Mouse (Mus musculus) limb, embryonic 14.5 days (tissue): Measurements from ENCODE around the gene Tcaf3. TPM values are rescaled to one million over a fixed set of nuclear protein-coding genes. Genes with fewer than 3 reads are reported as not detected.
A peak's percentile ranks its signal among the peaks of the same experiment; 100 is the strongest.

Experiments
- ATAC-seq: fragments of 200-750 bp; cut with Nextera tagmentation; 2 replicates; pipeline ENCODE4 v1.8.0; 2017; ENCODE audit warnings: low read depth, moderate number of reproducible peaks, moderate TSS enrichment; ENCODE audit not compliant: low FRiP score
- DNase-seq: peaks from one replicate; pipeline ENCODE4 v3.0.0-alpha.2; 2015; ENCODE audit warnings: low spot score
- H3K27ac ChIP-seq: fragments of 300-500 bp; sonication (generic); replicated peaks from 2 replicates; pipeline ENCODE4 v1.5.1; 2014; ENCODE audit warnings: low read depth, mild to moderate bottlenecking, low read length, moderate library complexity, mixed read lengths
- H3K27me3 ChIP-seq: fragments of 300-500 bp; sonication (generic); 2 replicates; pipeline ENCODE4 v1.6.1; 2014; ENCODE audit warnings: low read length, mixed read lengths; ENCODE audit not compliant: control insufficient read depth, insufficient read depth
- H3K36me3 ChIP-seq: fragments of 300-500 bp; sonication (generic); 2 replicates; pipeline ENCODE4 v1.6.1; 2014; ENCODE audit warnings: mild to moderate bottlenecking, low read length, moderate library complexity, mixed read lengths; ENCODE audit not compliant: control insufficient read depth, insufficient read depth
- H3K4me1 ChIP-seq: fragments of 300-500 bp; sonication (generic); 2 replicates; pipeline ENCODE4 v1.6.1; 2014; ENCODE audit warnings: antibody characterized with exemption, low read length, mixed read lengths; ENCODE audit not compliant: control insufficient read depth, insufficient read depth
- H3K4me2 ChIP-seq: fragments of 300-500 bp; sonication (generic); replicated peaks from 2 replicates; pipeline ENCODE4 v1.6.1; 2014; ENCODE audit warnings: low read depth, mild to moderate bottlenecking, low read length, moderate library complexity; ENCODE audit not compliant: severe bottlenecking
- H3K4me3 ChIP-seq: fragments of 300-500 bp; sonication (generic); replicated peaks from 2 replicates; pipeline ENCODE4 v1.5.1; 2014; ENCODE audit warnings: low read length
- H3K9ac ChIP-seq: fragments of 300-500 bp; sonication (generic); 2 replicates; pipeline ENCODE4 v1.6.1; 2014; ENCODE audit warnings: mild to moderate bottlenecking, low read depth, low read length, moderate library complexity; ENCODE audit not compliant: severe bottlenecking
- H3K9me3 ChIP-seq: fragments of 300-500 bp; sonication (generic); 2 replicates; pipeline ENCODE4 v1.6.1; 2016; ENCODE audit warnings: low read length; ENCODE audit not compliant: control insufficient read depth
- POLR2A ChIP-seq: fragments of 200-500 bp; IDR thresholded peaks from 2 replicates; pipeline ENCODE4 v1.8.0; 2012; ENCODE audit warnings: inconsistent platforms, mild to moderate bottlenecking, moderate library complexity, borderline replicate concordance; ENCODE audit not compliant: insufficient read depth, insufficient read length; ENCODE audit errors: extremely low read depth
- WGBS: fragments of 180-500 bp; shearing (Covaris S2); extraction: QIAGEN DNeasy Blood & Tissue Kit; methylation state at CpG from one replicate; pipeline ENCODE4 v1.1.7; 2014; 5-methylcytosine and 5-hydroxymethylcytosine counted together
- polyA plus RNA-seq, 2 experiments: library from polyadenylated mRNA; depleted of rRNA in 1 of 2; stranded (reverse) in 1 of 2; unstranded in 1 of 2; fragments of >200 nt; fragmentation: Nextera tagmentation in 1 of 2; extraction: Ambion mirVana in 1 of 2; gene quantifications; 2 replicates each; pipeline versions ENCODE4 v1.2.1 to v1.2.3; 2012 to 2014

Tcaf3 gene
- polyA plus RNA-seq (2012; rRNA removed): not detected in 2 replicates
- polyA plus RNA-seq (2014; fragmentation: Nextera tagmentation; extraction: Ambion mirVana): not detected in 2 replicates

- ATAC-seq (no peak), DNase-seq (no peak)
- 76% methylated on average over 4 of the region's 4 CpGs for WGBS
- Histone ChIP-seq H3K4me1 (no peaks in the 10 kb centered on the region), H3K4me2 (no peak within 1 kb of the TSS), H3K27me3 (no peaks in the 10 kb centered on the region), H3K4me3 (no peak within 1 kb of the TSS), H3K27ac (no peak within 1 kb of the TSS), H3K9me3 (no peaks in the 10 kb centered on the region), H3K9ac (no peak within 1 kb of the TSS), H3K36me3 (no peaks in the 10 kb centered on the region)
- no peak for TF ChIP-seq POLR2A
Measured at GRCm38 (mm10) chr6:42597592-42597991, at the start of gene Tcaf3. TSS of gene Tcaf3 (minus strand) at chr6:42597692.

DNA sequence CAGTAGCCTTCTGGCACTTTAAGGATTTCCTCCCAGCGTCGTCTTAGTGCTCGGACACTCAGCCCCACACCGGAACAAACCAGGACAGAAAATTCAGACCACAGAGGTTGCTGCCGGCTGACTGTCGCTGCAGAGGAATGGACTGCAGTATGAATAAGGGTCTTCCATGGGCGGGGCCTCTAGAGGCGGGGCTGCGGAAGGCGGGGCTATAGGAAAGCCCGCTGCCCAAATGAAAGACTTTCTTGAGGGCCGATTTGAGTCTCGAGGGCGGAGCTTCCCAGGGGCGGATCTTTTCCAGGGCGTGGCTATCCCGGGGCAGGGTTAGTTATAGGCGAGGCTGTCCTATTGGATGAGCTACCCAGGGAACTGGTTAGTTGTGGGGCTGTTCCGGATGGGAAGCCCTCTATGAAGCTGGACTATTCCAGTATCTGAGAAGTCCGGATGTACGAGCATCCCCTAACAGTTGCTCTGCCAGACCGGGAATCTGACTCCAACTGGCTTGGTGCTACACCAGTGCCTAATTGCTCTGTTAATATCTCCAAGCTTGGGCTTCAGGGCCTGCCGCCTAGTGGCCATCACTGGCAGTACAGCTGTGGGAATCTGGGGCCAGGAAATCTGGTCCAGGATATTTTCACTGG lies 47.5 kb upstream of the Tcaf3 start, which contains the start of gene Tcaf2:
Gene Tcaf2 (minus strand): TSS at position 343 of the 638 bp plus-strand sequence.
- Histone ChIP-seq H3K36me3 (no peaks in the 10 kb centered on the region), H3K9ac (no peak within 1 kb of the TSS), H3K4me2 (peak within 1 kb of the TSS; percentile 58), H3K4me1 (peaks cover 3% of the 10 kb centered on the region; the same call in 1 of the 2 replicates), H3K9me3 (no peaks in the 10 kb centered on the region), H3K27me3 (no peaks in the 10 kb centered on the region), H3K4me3 (peak within 1 kb of the TSS; percentile 36), H3K27ac (no peak within 1 kb of the TSS)
- DNase-seq (peak; percentile 84), ATAC-seq (peak; percentile 97)
- WGBS: under 1% methylated on average over 23 of the region's 23 CpGs
- TF ChIP-seq POLR2A: no peak

DNA sequence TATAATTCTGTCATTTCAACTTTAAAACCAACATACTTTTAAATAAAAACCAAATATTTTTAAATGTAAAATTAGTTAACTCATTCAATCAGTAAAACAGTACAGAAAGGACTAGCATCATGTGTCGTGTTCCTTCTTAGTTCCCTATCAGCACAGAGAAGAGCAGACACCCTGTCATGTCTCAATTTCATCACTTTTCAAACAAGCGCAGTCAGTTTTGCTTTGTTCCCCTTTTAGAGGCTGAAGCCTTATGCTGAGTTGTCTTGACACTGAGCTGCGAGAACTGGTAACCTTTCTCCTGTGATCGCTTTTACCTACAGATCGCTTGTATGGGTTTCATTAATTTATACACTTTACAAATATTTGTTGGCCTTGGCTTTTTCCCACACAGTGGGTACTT lies 36.9 kb upstream of the Tcaf3 start:
- ATAC-seq (no peak), DNase-seq (no peak)
- Histone ChIP-seq H3K4me1 (no peaks in the 10 kb centered on the region), H3K27ac (no peak overlapping the region), H3K36me3 (no peaks in the 10 kb centered on the region), H3K27me3 (no peaks in the 10 kb centered on the region), H3K9me3 (no peaks in the 10 kb centered on the region), H3K4me2 (no peak overlapping the region), H3K9ac (no peak overlapping the region), H3K4me3 (no peak overlapping the region)
- no peak for TF ChIP-seq POLR2A
- 89% methylated on average over 5 of the region's 5 CpGs for WGBS

DNA sequence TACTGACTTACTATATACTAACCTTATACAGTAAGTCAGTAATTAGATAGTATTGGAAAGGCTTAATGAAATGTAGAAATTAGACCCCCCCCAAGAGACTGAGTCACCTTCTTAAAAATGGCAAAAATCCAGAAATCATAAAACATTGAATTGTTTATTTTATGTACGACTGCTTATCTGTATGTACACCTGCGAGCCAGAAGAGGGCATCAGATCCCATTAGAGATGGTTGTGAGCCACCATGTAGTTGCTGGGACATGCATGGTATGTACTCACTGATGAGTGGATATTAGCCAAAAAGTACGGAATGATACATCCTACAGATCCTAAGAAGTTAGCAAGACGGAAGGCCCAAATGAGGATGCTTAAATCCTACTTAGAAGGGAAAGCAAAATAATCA lies 33.9 kb upstream of the Tcaf3 start:
- Histone ChIP-seq H3K9me3 (no peaks in the 10 kb centered on the region), H3K36me3 (no peaks in the 10 kb centered on the region), H3K27ac (no peak overlapping the region), H3K27me3 (no peaks in the 10 kb centered on the region), H3K9ac (no peak overlapping the region), H3K4me3 (no peak overlapping the region), H3K4me2 (no peak overlapping the region), H3K4me1 (no peaks in the 10 kb centered on the region)
- DNase-seq (no peak), ATAC-seq (no peak)
- TF ChIP-seq POLR2A: no peak
- WGBS: 76% methylated on average over 4 of the region's 4 CpGs

GRCm38 (mm10) chr6:42616904-42617303 lies 19.4 kb upstream of the Tcaf3 start:
- no peak overlapping the region for H3K27ac ChIP-seq
- TF ChIP-seq POLR2A: no peak
- DNase-seq: no peak

More at GRCm38 (mm10) chr6:42616904-42617303, 19.4 kb upstream of the Tcaf3 start:
- Histone ChIP-seq H3K27me3 (no peaks in the 10 kb centered on the region), H3K9me3 (no peaks in the 10 kb centered on the region), H3K4me3 (no peak overlapping the region), H3K9ac (no peak overlapping the region), H3K36me3 (no peaks in the 10 kb centered on the region), H3K4me2 (no peak overlapping the region), H3K4me1 (no peaks in the 10 kb centered on the region)
- 88% methylated on average over 2 of the region's 2 CpGs for WGBS
- no peak for ATAC-seq
